Mouse (Mus musculus) heart, adult 2 months (tissue): Measurements from ENCODE around the gene Snd1.

Experiments
- CTCF ChIP-seq: fragments of 200-600 bp; IDR thresholded peaks from 2 replicates; pipeline ENCODE4 v1.8.1; 2022; ENCODE audit warnings: antibody characterized with exemption, mild to moderate bottlenecking, moderate library complexity
- POLR2A ChIP-seq: fragments of 200-500 bp; IDR thresholded peaks from 2 replicates; pipeline ENCODE4 v1.6.1; 2011; ENCODE audit warnings: mild to moderate bottlenecking, low read depth, low read length, control low read depth; ENCODE audit not compliant: insufficient read depth

GRCm38 (mm10) chr6:28664716-28665115, 189.8 kb downstream of the Snd1 start:
- no peak for TF ChIP-seq CTCF
- TF ChIP-seq POLR2A = no peak
